Mouse (Mus musculus): ENCODE data around the gene Nim1k. TPM values are rescaled to one million over a fixed set of nuclear protein-coding genes. Genes with fewer than 3 reads are reported as not detected.
"Not testable (repeated sequence)": the region's sequence is repeated elsewhere in the genome, so short reads cannot be mapped to it uniquely, and the experiment has no call there.

The Nim1k gene
- polyA plus RNA-seq, 1 experiment = 0.11 TPM

GRCm38 (mm10) chr13:119684416-119685177 is 71.1 kb downstream of the Nim1k start:
- Histone ChIP-seq H3K79me2 (ENCODE audit: control insufficient read depth, insufficient read depth) (no peaks in the 10 kb centered on the region), H3ac (ENCODE audit: control insufficient read depth, insufficient read length, low read depth) (no peak overlapping the region), H3K36me3 (ENCODE audit: control insufficient read depth, insufficient read depth) (no peaks in the 10 kb centered on the region), H3K27me3 (ENCODE audit: control insufficient read depth, insufficient read depth, insufficient read length) (no peaks in the 10 kb centered on the region), H3K79me3 (ENCODE audit: low read depth) (no peaks in the 10 kb centered on the region), H3K4me3 (ENCODE audit: insufficient read depth, poor library complexity, severe bottlenecking) (no peak overlapping the region)
- TF ChIP-seq CTCF (IDR thresholded peaks at IDR 0.05; ENCODE audit: control insufficient read depth, insufficient read depth, insufficient read length) (no peak), MAX (IDR thresholded peaks at IDR 0.05) (no peak), MYOD1 (IDR thresholded peaks at IDR 0.05; ENCODE audit: control insufficient read depth, insufficient read length, low read depth) (no peak), MYOG (IDR thresholded peaks at IDR 0.05; ENCODE audit: control insufficient read depth, extremely low read depth, insufficient read length) (no peak), CEBPB (IDR thresholded peaks at IDR 0.05; ENCODE audit: low read depth) (no peak), FOSL1 (IDR thresholded peaks at IDR 0.05; ENCODE audit: insufficient read depth, low read length, poor library complexity, severe bottlenecking) (no peak), USF1 (IDR thresholded peaks at IDR 0.05; ENCODE audit: low read depth) (no peak)

GRCm38 (mm10) chr13:119681161-119681560 is 74.5 kb downstream of the Nim1k start:
- Histone ChIP-seq H3K79me3 (ENCODE audit: low read depth) (no peaks in the 10 kb centered on the region), H3K79me2 (ENCODE audit: control insufficient read depth, insufficient read depth) (no peaks in the 10 kb centered on the region), H3ac (ENCODE audit: control insufficient read depth, insufficient read length, low read depth) (no peak overlapping the region), H3K27me3 (ENCODE audit: control insufficient read depth, insufficient read depth, insufficient read length) (no peaks in the 10 kb centered on the region), H3K36me3 (ENCODE audit: control insufficient read depth, insufficient read depth) (no peaks in the 10 kb centered on the region), H3K4me3 (ENCODE audit: insufficient read depth, poor library complexity, severe bottlenecking) (no peak overlapping the region)
- TF ChIP-seq FOSL1 (IDR thresholded peaks at IDR 0.05; ENCODE audit: insufficient read depth, low read length, poor library complexity, severe bottlenecking) = no peak
- TF ChIP-seq CEBPB (IDR thresholded peaks at IDR 0.05; ENCODE audit: low read depth) = no peak
- TF ChIP-seq MYOD1 (IDR thresholded peaks at IDR 0.05; ENCODE audit: control insufficient read depth, insufficient read length, low read depth) = no peak

GRCm38 (mm10) chr13:119679721-119680120 is 76.0 kb downstream of the Nim1k start:
- Histone ChIP-seq H3K36me3 (ENCODE audit: control insufficient read depth, insufficient read depth) (no peaks in the 10 kb centered on the region), H3K79me3 (ENCODE audit: low read depth) (no peaks in the 10 kb centered on the region), H3ac (ENCODE audit: control insufficient read depth, insufficient read length, low read depth) (no peak overlapping the region), H3K79me2 (ENCODE audit: control insufficient read depth, insufficient read depth) (no peaks in the 10 kb centered on the region), H3K4me3 (ENCODE audit: insufficient read depth, poor library complexity, severe bottlenecking) (no peak overlapping the region), H3K27me3 (ENCODE audit: control insufficient read depth, insufficient read depth, insufficient read length) (no peaks in the 10 kb centered on the region)
- no peak for TF ChIP-seq MYOD1 (IDR thresholded peaks at IDR 0.05; ENCODE audit: control insufficient read depth, insufficient read length, low read depth)
- no peak for TF ChIP-seq CEBPB (IDR thresholded peaks at IDR 0.05; ENCODE audit: low read depth)
- no peak for TF ChIP-seq MAX (IDR thresholded peaks at IDR 0.05)
- no peak for TF ChIP-seq USF1 (IDR thresholded peaks at IDR 0.05; ENCODE audit: low read depth)
- no peak for TF ChIP-seq FOSL1 (IDR thresholded peaks at IDR 0.05; ENCODE audit: insufficient read depth, low read length, poor library complexity, severe bottlenecking)
- TF ChIP-seq MYOG (IDR thresholded peaks at IDR 0.05; ENCODE audit: control insufficient read depth, extremely low read depth, insufficient read length) = no peak
- TF ChIP-seq CTCF (IDR thresholded peaks at IDR 0.05; ENCODE audit: control insufficient read depth, insufficient read depth, insufficient read length) = no peak

GRCm38 (mm10) chr13:119678794-119679193 is 76.9 kb downstream of the Nim1k start:
- Histone ChIP-seq H3K36me3 (ENCODE audit: control insufficient read depth, insufficient read depth) (no peaks in the 10 kb centered on the region), H3K79me2 (ENCODE audit: control insufficient read depth, insufficient read depth) (no peaks in the 10 kb centered on the region), H3ac (ENCODE audit: control insufficient read depth, insufficient read length, low read depth) (no peak overlapping the region), H3K27me3 (ENCODE audit: control insufficient read depth, insufficient read depth, insufficient read length) (no peaks in the 10 kb centered on the region), H3K4me3 (ENCODE audit: insufficient read depth, poor library complexity, severe bottlenecking) (no peak overlapping the region), H3K79me3 (ENCODE audit: low read depth) (no peaks in the 10 kb centered on the region)
- no peak for TF ChIP-seq CEBPB (IDR thresholded peaks at IDR 0.05; ENCODE audit: low read depth)
- TF ChIP-seq MYOG (IDR thresholded peaks at IDR 0.05; ENCODE audit: control insufficient read depth, extremely low read depth, insufficient read length) = no peak
- TF ChIP-seq USF1 (IDR thresholded peaks at IDR 0.05; ENCODE audit: low read depth) = no peak
- no peak for TF ChIP-seq FOSL1 (IDR thresholded peaks at IDR 0.05; ENCODE audit: insufficient read depth, low read length, poor library complexity, severe bottlenecking)
- TF ChIP-seq MAX (IDR thresholded peaks at IDR 0.05) = no peak
- no peak for TF ChIP-seq CTCF (IDR thresholded peaks at IDR 0.05; ENCODE audit: control insufficient read depth, insufficient read depth, insufficient read length)
- no peak for TF ChIP-seq MYOD1 (IDR thresholded peaks at IDR 0.05; ENCODE audit: control insufficient read depth, insufficient read length, low read depth)

- not testable (repeated sequence) for H3K36me3 ChIP-seq (ENCODE audit: control insufficient read depth, insufficient read depth); H3K4me3 ChIP-seq (ENCODE audit: insufficient read depth, poor library complexity, severe bottlenecking); H3K79me2 ChIP-seq (ENCODE audit: control insufficient read depth, insufficient read depth); H3ac ChIP-seq (ENCODE audit: control insufficient read depth, insufficient read length, low read depth); H3K79me3 ChIP-seq (ENCODE audit: low read depth); H3K27me3 ChIP-seq (ENCODE audit: control insufficient read depth, insufficient read depth, insufficient read length)
Observed at GRCm38 (mm10) chr13:119661420-119661819, 94.3 kb downstream of the Nim1k start.

Other genes with a start within 250 kb of the Nim1k start
- gene Ccl28, start 132.1 kb downstream of the Nim1k start, polyA plus RNA-seq (2012; fragmentation: generic; extraction: Trizol) = not detected
- gene Hmgcs1, start 65.5 kb downstream of the Nim1k start, polyA plus RNA-seq (2012; fragmentation: generic; extraction: Trizol) = 45.6 TPM
- gene Zfp131, start 35.0 kb upstream of the Nim1k start, polyA plus RNA-seq (2012; fragmentation: generic; extraction: Trizol) = 10.9 TPM
- gene AF067063, start 74.3 kb upstream of the Nim1k start, polyA plus RNA-seq (2012; fragmentation: generic; extraction: Trizol) = not detected
- gene D13Ertd608e, start 80.1 kb upstream of the Nim1k start, polyA plus RNA-seq (2012; fragmentation: generic; extraction: Trizol) = 0.28 TPM
- 0.11 TPM for gene Tcstv1, start 138.9 kb upstream of the Nim1k start, polyA plus RNA-seq (2012; fragmentation: generic; extraction: Trizol)
- gene Gm21761, start 173.4 kb upstream of the Nim1k start, polyA plus RNA-seq (2012; fragmentation: generic; extraction: Trizol) = 0.46 TPM
- 0.15 TPM for gene B020031M17Rik, start 194.9 kb upstream of the Nim1k start, polyA plus RNA-seq (2012; fragmentation: generic; extraction: Trizol)